Mouse (Mus musculus) kidney, adult 18-20 months (tissue): ENCODE measurements at regions not wholly inside any gene's neighbourhood (a gene's known extent, or its start where the extent isn't known, plus 50 kb on each side); places are given as distances from the start of the nearest gene placed in this dataset.

Experiments
- DNase-seq: peaks from one replicate; pipeline ENCODE4 v3.0.0; 2021

GRCm38 (mm10) chrX:133119026-133119425 is 569.8 kb downstream of the Pcdh19 start:
- DNase-seq: no peak

GRCm38 (mm10) chrX:133110173-133110572 is 578.6 kb downstream of the Pcdh19 start:
- DNase-seq: no peak

GRCm38 (mm10) chrX:133092983-133093382 is 595.8 kb downstream of the Pcdh19 start:
- no peak for DNase-seq

- DNase-seq: peak; percentile 17
Measured at GRCm38 (mm10) chrX:133064116-133064515, 624.7 kb downstream of the Pcdh19 start.
